In genomic region chr19:46524601-46525321, GRCm38 (mm10) we compare ENCODE assay signal across 8 mouse cellular contexts. TPM values are rescaled to one million over a fixed set of nuclear protein-coding genes. Genes with fewer than 3 reads are reported as not detected.
DNase-seq lines count a peak whose midpoint lies in the region; ATAC-seq and TF ChIP-seq lines count a peak whose summit lies in the region.

No protein-coding gene starts in this region.

- intact Hi-C loops in gastrocnemius, adult 2 months (cut with DNase I), result no loop called here

- ATAC-seq in hindbrain, embryonic 14.5 days (ENCODE audit: low FRiP score), result no peak
- no peak for ATAC-seq in liver, embryonic 12.5 days

- H3K9me3 ChIP-seq in hindbrain, embryonic 14.5 days (ENCODE audit: control insufficient read depth, low read length), result no peaks in the 10 kb centered on the region
- H3K9me3 ChIP-seq in liver, embryonic 12.5 days (replicated peaks), result no peaks in the 10 kb centered on the region

- WGBS in hindbrain, embryonic 14.5 days, result 20% methylated on average over 14 of the region's 14 CpGs
- 28% methylated on average over 14 of the region's 14 CpGs for WGBS in liver, embryonic 12.5 days (ENCODE audit: insufficient replicate concordance)

- peak overlapping the region; percentile 55 for H3K4me3 ChIP-seq in gastrocnemius, adult 2 months
- no peak overlapping the region for H3K4me3 ChIP-seq in hindbrain, embryonic 14.5 days (replicated peaks; ENCODE audit: low read length)
- H3K4me3 ChIP-seq in liver, embryonic 12.5 days, result no peak overlapping the region; the same call in 1 of the 2 replicates

- no peaks in the 10 kb centered on the region for H3K36me3 ChIP-seq in hindbrain, embryonic 14.5 days (replicated peaks; ENCODE audit: control insufficient read depth, insufficient read depth)
- no peaks in the 10 kb centered on the region for H3K36me3 ChIP-seq in liver, embryonic 12.5 days

- peak; percentile 92 for DNase-seq in ES-CJ7 (ENCODE audit: low read depth, low spot score)
- DNase-seq in adrenal gland, postnatal 10 days, result peak; percentile 63
- DNase-seq in gastrocnemius, adult 2 months, result peak; percentile 82
- no peak for DNase-seq in hindbrain, embryonic 14.5 days (ENCODE audit: low spot score)
- DNase-seq in monocyte, adult 2 months (ENCODE audit: low read depth in 1 of 2, low spot score in 2 of 2), result peak; percentile 28 to 59
- DNase-seq in natural killer cell, adult 2 months (ENCODE audit: low spot score in 2 of 2), result no peak
- no peak for DNase-seq in cerebellum, adult 8-10 months

- peak overlapping the region; percentile 48 for H3K4me2 ChIP-seq in hindbrain, embryonic 14.5 days (replicated peaks)
- peak overlapping the region; percentile 45 for H3K4me2 ChIP-seq in liver, embryonic 12.5 days

- peak; percentile 49 for TF ChIP-seq CTCF in gastrocnemius, adult 2 months (IDR thresholded peaks at IDR 0.05)

- H3K4me1 ChIP-seq in hindbrain, embryonic 14.5 days (replicated peaks; ENCODE audit: control insufficient read depth, insufficient read depth, low read length), result peaks cover 62% of the 10 kb centered on the region
- peaks cover 70% of the 10 kb centered on the region for H3K4me1 ChIP-seq in liver, embryonic 12.5 days

- peak overlapping the region; percentile 43; the same call in 1 of the 2 replicates for H3K9ac ChIP-seq in hindbrain, embryonic 14.5 days
- H3K9ac ChIP-seq in liver, embryonic 12.5 days, result 0 out of 2 replicates have a peak overlapping the region, but pooled peaks have one; percentile 4

- H3K27me3 ChIP-seq in hindbrain, embryonic 14.5 days (ENCODE audit: control insufficient read depth, insufficient read depth, low read length), result no peaks in the 10 kb centered on the region
- peaks cover 45% of the 10 kb centered on the region for H3K27me3 ChIP-seq in liver, embryonic 12.5 days (replicated peaks)

- peak overlapping the region; percentile 81 for H3K27ac ChIP-seq in gastrocnemius, adult 2 months
- peak overlapping the region; percentile 83 for H3K27ac ChIP-seq in hindbrain, embryonic 14.5 days
- peak overlapping the region; percentile 47; the same call in 1 of the 2 replicates for H3K27ac ChIP-seq in liver, embryonic 12.5 days

RNA-seq across cellular contexts. Expression of gene Trim8, which starts 23.3 kb away (rescaled TPM):
- total RNA-seq in adrenal gland, postnatal 10 days (2021), result 10 to 100 TPM; 37.9 to 41.6 TPM
- total RNA-seq in gastrocnemius, adult 2 months (2021), result 10 to 100 TPM; 20.2 to 20.7 TPM
- 37.5 and 39.4 TPM in 2 replicates for polyA plus RNA-seq in hindbrain, embryonic 14.5 days (2014; fragmentation: Nextera tagmentation; extraction: Ambion mirVana)
- 19.0 and 19.5 TPM in 2 replicates for polyA plus RNA-seq in liver, embryonic 12.5 days (2016; fragmentation: Nextera tagmentation; extraction: Ambion mirVana)

RNA-seq across cellular contexts. Expression of gene Arl3, which starts 48.2 kb away (rescaled TPM):
- 10 to 100 TPM; 41.7 to 43.0 TPM for total RNA-seq in adrenal gland, postnatal 10 days (2021)
- total RNA-seq in gastrocnemius, adult 2 months (2021), result 10 to 100 TPM; 64.0 to 67.7 TPM
- 130 and 141 TPM in 2 replicates for polyA plus RNA-seq in hindbrain, embryonic 14.5 days (2014; fragmentation: Nextera tagmentation; extraction: Ambion mirVana)
- 37.2 and 38.4 TPM in 2 replicates for polyA plus RNA-seq in liver, embryonic 12.5 days (2016; fragmentation: Nextera tagmentation; extraction: Ambion mirVana)

RNA-seq across cellular contexts. Expression of gene Sfxn2, which starts 48.4 kb away (rescaled TPM):
- 10 to 100 TPM; 11.2 to 16.4 TPM for total RNA-seq in adrenal gland, postnatal 10 days (2021)
- 1 to 10 TPM; 3.2 to 3.7 TPM for total RNA-seq in gastrocnemius, adult 2 months (2021)
- 7.2 and 8.4 TPM in 2 replicates for polyA plus RNA-seq in hindbrain, embryonic 14.5 days (2014; fragmentation: Nextera tagmentation; extraction: Ambion mirVana)
- 18.5 and 18.9 TPM in 2 replicates for polyA plus RNA-seq in liver, embryonic 12.5 days (2016; fragmentation: Nextera tagmentation; extraction: Ambion mirVana)

Comparison
In these comparisons a context has a peak if more than half of its experiments do, and no peak if none do; other contexts are left out.
1. DNase-seq: peak in ES-CJ7 (single experiment), adrenal gland, postnatal 10 days (single experiment), gastrocnemius, adult 2 months (single experiment) and monocyte, adult 2 months (2 of 2); none in hindbrain, embryonic 14.5 days (single experiment), natural killer cell, adult 2 months (0 of 2) and cerebellum, adult 8-10 months (single experiment).
2. Peak in every context shown above with its lines, with median percentiles within 50 percentile points of each other: H3K27ac ChIP-seq.